In genomic region chr12:9997190-9997561, GRCm38 (mm10) we compare ENCODE assay signal across 12 mouse cellular contexts.
DNase-seq lines count a peak whose midpoint lies in the region; ATAC-seq lines count a peak whose summit lies in the region.
"Had no signal": no experiment of that assay in that cellular context is flagged by ENCODE, and none has a peak within 500 bp of the region (broad histone marks: within the 10 kb centered on the region; RNA-seq: fewer than 3 reads in every experiment).

No protein-coding gene starts in this region.

- 45% methylated on average over 9 of the region's 9 CpGs for WGBS in intestine, embryonic 16.5 days
- WGBS in stomach, embryonic 16.5 days: 38% methylated on average over 9 of the region's 9 CpGs

- no peaks in the 10 kb centered on the region for H3K36me3 ChIP-seq in intestine, embryonic 16.5 days (ENCODE audit: control insufficient read depth, insufficient read depth, low read length)
- no peaks in the 10 kb centered on the region for H3K36me3 ChIP-seq in stomach, embryonic 16.5 days (ENCODE audit: control insufficient read depth, insufficient read depth, low read length)

- H3K4me2 ChIP-seq in intestine, embryonic 16.5 days (ENCODE audit: low read depth, low read length): no peak overlapping the region
- peak overlapping the region; percentile 20; the same call in 1 of the 2 replicates for H3K4me2 ChIP-seq in stomach, embryonic 16.5 days (ENCODE audit: low read depth, low read length)

- peak; percentile 28 for DNase-seq in embryo, embryonic 10.5 days (ENCODE audit: low spot score)
- DNase-seq in embryo, embryonic 10 days (ENCODE audit: low spot score): no peak
- peak; percentile 10 for DNase-seq in kidney, postnatal 10 days
- no peak for DNase-seq in kidney, adult 9 months
- DNase-seq in adrenal gland, postnatal 4 days (ENCODE audit: low spot score in 2 of 2): no peak
- DNase-seq in B cell, adult 2 months: no peak
- DNase-seq: adrenal gland, adult 2 months; cerebellum, postnatal 14 days; thymus, postnatal 4 days had no signal

- H3K9me3 ChIP-seq in intestine, embryonic 16.5 days (ENCODE audit: control insufficient read depth, low read length): no peaks in the 10 kb centered on the region
- no peaks in the 10 kb centered on the region for H3K9me3 ChIP-seq in stomach, embryonic 16.5 days (replicated peaks; ENCODE audit: control insufficient read depth, low read length)

- no peaks in the 10 kb centered on the region for H3K4me1 ChIP-seq in intestine, embryonic 16.5 days (ENCODE audit: control insufficient read depth, insufficient read depth, low read length)
- H3K4me1 ChIP-seq in stomach, embryonic 16.5 days (ENCODE audit: control insufficient read depth, insufficient read depth, low read length): no peaks in the 10 kb centered on the region

- no peak overlapping the region for H3K4me3 ChIP-seq in intestine, embryonic 16.5 days (ENCODE audit: low read length)
- H3K4me3 ChIP-seq in stomach, embryonic 16.5 days (replicated peaks; ENCODE audit: low read length): no peak overlapping the region

- ATAC-seq in intestine, embryonic 16.5 days: peak; percentile 54
- ATAC-seq in stomach, embryonic 16.5 days (ENCODE audit: insufficient read depth, low FRiP score): 0 out of 2 replicates have a peak, but pooled peaks have one; percentile 19

- no peaks in the 10 kb centered on the region for H3K27me3 ChIP-seq in intestine, embryonic 16.5 days (replicated peaks; ENCODE audit: control insufficient read depth, insufficient read depth, low read length)
- no peaks in the 10 kb centered on the region for H3K27me3 ChIP-seq in stomach, embryonic 16.5 days (ENCODE audit: control insufficient read depth, insufficient read depth, low read length)

- no peak overlapping the region for H3K9ac ChIP-seq in intestine, embryonic 16.5 days (ENCODE audit: low read depth, low read length)
- peak overlapping the region; percentile 25; the same call in 1 of the 2 replicates for H3K9ac ChIP-seq in stomach, embryonic 16.5 days (ENCODE audit: low read length)
- H3K9ac ChIP-seq: liver, embryonic 14.5 days had no signal

- H3K27ac ChIP-seq in intestine, embryonic 16.5 days (ENCODE audit: low read length): peak overlapping the region; percentile 28
- peak overlapping the region; percentile 88 for H3K27ac ChIP-seq in stomach, embryonic 16.5 days (ENCODE audit: low read length)
- H3K27ac ChIP-seq: liver, embryonic 14.5 days had no signal

Comparison
In these comparisons a context has a peak if more than half of its experiments do, and no peak if none do; other contexts are left out.
1. DNase-seq: peak in embryo, embryonic 10.5 days (single experiment) and kidney, postnatal 10 days (single experiment); none in embryo, embryonic 10 days (single experiment), kidney, adult 9 months (single experiment), adrenal gland, postnatal 4 days (0 of 2) and B cell, adult 2 months (0 of 2).